Mouse (Mus musculus): ENCODE measurements around the gene Slc4a5.

DNA sequence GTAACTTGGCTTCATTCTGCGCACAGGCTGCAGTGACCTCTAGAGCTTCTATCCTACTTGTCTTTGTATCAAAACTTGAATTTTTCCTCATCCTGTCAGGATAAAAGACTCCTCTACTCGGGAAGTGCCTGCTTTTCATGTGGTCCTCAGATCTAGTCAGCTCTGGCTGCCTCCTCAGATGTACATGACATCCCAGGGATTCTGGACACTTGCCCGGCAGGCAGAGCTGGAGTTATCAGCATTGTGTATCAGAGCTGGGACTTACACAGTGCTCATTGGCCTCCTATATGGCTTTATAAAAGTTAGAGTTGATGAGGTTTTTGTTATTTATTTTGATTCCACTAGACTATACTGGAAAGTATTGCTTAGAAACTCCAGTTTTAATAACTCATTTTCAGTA, 121.8 kb downstream of the Slc4a5 start:
- TF ChIP-seq CTCF (IDR thresholded peaks at IDR 0.05; ENCODE audit: low read depth), result no peak
- TF ChIP-seq EP300 (IDR thresholded peaks at IDR 0.05; ENCODE audit: low read depth), result no peak
